Mouse (Mus musculus): ENCODE measurements around the gene Gnptg.

DNA sequence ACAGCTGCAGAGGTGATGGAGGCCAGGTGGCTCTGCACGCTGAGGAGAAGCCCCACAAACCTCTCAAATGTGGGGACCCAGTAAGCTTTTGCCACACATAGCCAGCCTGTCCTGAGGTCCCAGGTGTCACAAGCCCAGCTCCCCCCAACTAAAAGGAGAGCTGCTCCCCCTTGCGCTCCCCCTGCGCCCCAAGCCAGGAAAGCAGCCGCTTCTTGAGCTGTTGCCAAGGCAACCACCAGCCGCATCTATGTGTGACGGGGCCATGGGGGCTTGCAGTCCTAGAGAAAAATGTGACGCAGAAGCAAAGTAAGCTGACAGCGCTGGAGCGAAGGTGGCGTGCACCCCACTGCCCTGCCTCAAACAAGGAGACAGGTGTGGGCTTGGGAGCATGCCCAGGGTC is 13.8 kb upstream of the Gnptg start:
- TF ChIP-seq CTCF (IDR thresholded peaks at IDR 0.05; ENCODE audit: low read depth) (no peak), EP300 (optimal IDR thresholded peaks at IDR 0.05) (no peak)

Data from stomach, postnatal 0 days (tissue).